Mouse (Mus musculus): ENCODE data around the gene 1110025L11Rik. TPM values are rescaled to one million over a fixed set of nuclear protein-coding genes. Genes with fewer than 3 reads are reported as not detected.
"Not testable (repeated sequence)": the region's sequence is repeated elsewhere in the genome, so short reads cannot be mapped to it uniquely, and the experiment has no call there.

1110025L11Rik gene
- polyA plus RNA-seq (2016; fragmentation: Nextera tagmentation; extraction: Ambion mirVana), result not detected in 2 replicates

DNA sequence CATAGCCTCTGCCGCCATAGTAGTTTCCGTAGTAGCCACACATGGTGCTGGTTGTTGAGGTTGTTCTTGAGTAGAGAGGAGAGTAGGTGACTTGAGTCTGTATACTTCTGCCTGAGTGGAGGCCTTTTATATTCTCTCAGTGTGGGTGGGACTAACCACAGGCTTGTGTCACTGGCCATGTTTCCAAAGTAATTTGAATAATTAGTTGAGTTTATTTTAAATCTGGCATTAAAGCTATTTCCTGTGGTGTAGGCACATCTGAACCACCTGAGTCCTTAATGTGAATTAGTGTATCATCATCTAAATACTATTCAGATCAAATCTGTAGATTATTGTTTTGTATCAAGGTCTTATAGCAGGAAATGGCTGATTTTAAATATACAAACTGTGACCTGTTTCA lies at the start of gene 1110025L11Rik:
1110025L11Rik (minus strand) TSS at position 101 of the 400 bp plus-strand sequence.
- not testable (repeated sequence) for H3K36me3 ChIP-seq; H3K4me3 ChIP-seq; H3K4me1 ChIP-seq (replicated peaks); H3K9ac ChIP-seq; H3K27me3 ChIP-seq (replicated peaks); ATAC-seq (ENCODE audit: insufficient number of reproducible peaks, low FRiP score); H3K9me3 ChIP-seq (replicated peaks); H3K27ac ChIP-seq (ENCODE audit: poor library complexity, severe bottlenecking); H3K4me2 ChIP-seq
- no CpG with 5 or more reads among the region's 2 CpGs for WGBS

DNA sequence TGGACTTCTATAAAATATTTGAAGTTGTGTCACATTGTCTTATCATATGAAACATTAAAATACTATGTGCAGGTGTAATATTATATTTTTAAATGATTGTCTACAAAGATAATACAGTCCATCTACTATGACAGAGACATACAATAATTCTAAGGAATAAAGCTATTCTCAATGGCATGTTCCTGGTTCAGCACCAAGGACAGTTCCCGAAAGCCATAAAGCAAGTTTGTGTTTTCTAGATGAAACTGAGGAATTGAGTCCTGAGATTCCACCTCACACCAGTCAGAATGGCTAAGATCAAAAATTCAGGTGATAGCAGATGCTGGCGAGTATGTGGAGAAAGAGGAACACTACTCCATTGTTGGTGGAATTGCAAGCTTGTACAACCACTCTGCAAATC lies 7.2 kb upstream of the 1110025L11Rik start:
- not testable (repeated sequence) for H3K4me2 ChIP-seq; H3K4me1 ChIP-seq (replicated peaks); H3K9ac ChIP-seq; H3K27ac ChIP-seq (ENCODE audit: poor library complexity, severe bottlenecking); H3K9me3 ChIP-seq (replicated peaks); ATAC-seq (ENCODE audit: insufficient number of reproducible peaks, low FRiP score); H3K27me3 ChIP-seq (replicated peaks); H3K4me3 ChIP-seq; H3K36me3 ChIP-seq
- WGBS, result 55% methylated on average over 2 of the region's 2 CpGs

DNA sequence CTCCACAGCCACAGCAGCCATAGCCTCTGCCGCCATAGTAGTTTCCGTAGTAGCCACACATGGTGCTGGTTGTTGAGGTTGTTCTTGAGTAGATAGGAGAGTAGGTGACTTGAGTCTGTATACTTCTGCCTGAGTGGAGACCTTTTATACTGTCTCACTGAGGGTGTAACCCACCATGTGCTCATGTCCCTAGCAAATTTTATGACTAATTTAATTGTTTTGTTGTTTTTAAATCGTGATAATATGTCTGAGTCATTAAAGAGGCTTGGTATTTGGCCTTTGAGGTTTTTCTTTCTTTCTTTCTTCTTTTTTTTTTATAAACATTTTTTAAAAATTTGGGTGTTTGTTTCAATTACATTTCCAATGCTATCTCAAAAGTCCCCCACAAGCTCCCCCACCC lies 16.0 kb downstream of the 1110025L11Rik start, which contains the start of gene Krtap6-5:
Krtap6-5 (minus strand) TSS at position 101 of the 400 bp plus-strand sequence.
- H3K4me1 ChIP-seq (replicated peaks), result no peaks in the 10 kb centered on the region
- H3K9ac ChIP-seq, result no peak within 1 kb of the TSS
- no peak within 1 kb of the TSS for H3K4me2 ChIP-seq
- no peaks in the 10 kb centered on the region; the same call in 1 of the 2 replicates for H3K9me3 ChIP-seq (replicated peaks)
- no peak within 1 kb of the TSS for H3K27ac ChIP-seq (ENCODE audit: poor library complexity, severe bottlenecking)
- ATAC-seq (ENCODE audit: insufficient number of reproducible peaks, low FRiP score), result no peak
- H3K4me3 ChIP-seq, result no peak within 1 kb of the TSS
- 71% methylated on average over 3 of the region's 3 CpGs for WGBS
- no peaks in the 10 kb centered on the region for H3K36me3 ChIP-seq
- no peaks in the 10 kb centered on the region for H3K27me3 ChIP-seq (replicated peaks)

- ATAC-seq (ENCODE audit: insufficient number of reproducible peaks, low FRiP score); H3K4me1 ChIP-seq (replicated peaks); H3K9ac ChIP-seq; H3K27ac ChIP-seq (ENCODE audit: poor library complexity, severe bottlenecking); H3K9me3 ChIP-seq (replicated peaks); H3K4me3 ChIP-seq; H3K27me3 ChIP-seq (replicated peaks); H3K4me2 ChIP-seq; H3K36me3 ChIP-seq: not testable (repeated sequence)
- 84% methylated on average over 2 of the region's 4 CpGs for WGBS
These were observed 22.4 kb downstream of the 1110025L11Rik start, which contains the start of gene Gm10228 for GRCm38 (mm10) chr16:89041372-89041771. Gm10228 (minus strand) TSS chr16:89041472.

- H3K27ac ChIP-seq (ENCODE audit: poor library complexity, severe bottlenecking); H3K4me2 ChIP-seq; H3K4me1 ChIP-seq (replicated peaks); ATAC-seq (ENCODE audit: insufficient number of reproducible peaks, low FRiP score); H3K4me3 ChIP-seq; H3K9ac ChIP-seq; H3K36me3 ChIP-seq; H3K27me3 ChIP-seq (replicated peaks); H3K9me3 ChIP-seq (replicated peaks): not testable (repeated sequence)
- 80% methylated on average over 3 of the region's 3 CpGs for WGBS
These were observed 32.4 kb downstream of the 1110025L11Rik start, which contains the start of gene Krtap6-1 for GRCm38 (mm10) chr16:89031399-89031798. Krtap6-1 (plus strand) TSS chr16:89031699.

DNA sequence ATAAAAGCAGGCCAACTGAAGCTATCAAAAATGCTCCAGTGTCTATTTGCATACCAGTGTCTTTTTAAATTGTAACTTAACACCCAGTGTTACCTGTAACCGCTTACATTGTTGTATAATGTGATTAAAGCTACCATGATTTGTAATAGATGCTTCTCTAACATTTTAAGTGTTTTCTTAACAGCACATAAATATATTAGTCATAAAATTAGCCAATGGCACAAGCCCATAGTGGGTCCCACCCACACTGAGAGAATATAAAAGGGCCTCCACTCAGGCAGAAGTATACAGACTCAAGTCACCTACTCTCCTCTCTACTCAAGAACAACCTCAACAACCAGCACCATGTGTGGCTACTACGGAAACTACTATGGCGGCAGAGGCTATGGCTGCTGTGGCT lies 48.8 kb downstream of the 1110025L11Rik start, which contains the start of gene Gm10229:
Gm10229 (plus strand) TSS at position 301 of the 400 bp plus-strand sequence.
- WGBS, result 84% methylated on average over 3 of the region's 3 CpGs
- H3K36me3 ChIP-seq; H3K4me3 ChIP-seq; H3K9me3 ChIP-seq (replicated peaks); H3K4me2 ChIP-seq; H3K27ac ChIP-seq (ENCODE audit: poor library complexity, severe bottlenecking); H3K27me3 ChIP-seq (replicated peaks); ATAC-seq (ENCODE audit: insufficient number of reproducible peaks, low FRiP score); H3K4me1 ChIP-seq (replicated peaks); H3K9ac ChIP-seq: not testable (repeated sequence)

GRCm38 (mm10) chr16:89013973-89014372 lies 49.8 kb downstream of the 1110025L11Rik start:
- peaks cover 4% of the 10 kb centered on the region; the same call in 1 of the 2 replicates for H3K9me3 ChIP-seq (replicated peaks)
- no peak overlapping the region for H3K4me2 ChIP-seq
- H3K4me3 ChIP-seq, result no peak overlapping the region
- ATAC-seq (ENCODE audit: insufficient number of reproducible peaks, low FRiP score), result no peak
- H3K4me1 ChIP-seq (replicated peaks), result no peaks in the 10 kb centered on the region
- H3K27me3 ChIP-seq (replicated peaks), result no peaks in the 10 kb centered on the region
- 92% methylated on average over 3 of the region's 3 CpGs for WGBS
- H3K9ac ChIP-seq, result no peak overlapping the region
- no peaks in the 10 kb centered on the region for H3K36me3 ChIP-seq
- H3K27ac ChIP-seq (ENCODE audit: poor library complexity, severe bottlenecking), result no peak overlapping the region

Other genes starting within 250 kb of the 1110025L11Rik start
- gene Krtap15, start 243.8 kb downstream of the 1110025L11Rik start, polyA plus RNA-seq (2016; fragmentation: Nextera tagmentation; extraction: Ambion mirVana), result not detected in 2 replicates
- gene Krtap14, start 237.9 kb downstream of the 1110025L11Rik start, polyA plus RNA-seq (2016; fragmentation: Nextera tagmentation; extraction: Ambion mirVana), result not detected in 2 replicates
- gene Krtap19-1, start 194.6 kb downstream of the 1110025L11Rik start, polyA plus RNA-seq (2016; fragmentation: Nextera tagmentation; extraction: Ambion mirVana), result not detected in 2 replicates
- gene Krtap19-2, start 189.7 kb downstream of the 1110025L11Rik start, polyA plus RNA-seq (2016; fragmentation: Nextera tagmentation; extraction: Ambion mirVana), result not detected in 2 replicates
- not detected in 2 replicates for gene Krtap19-3, start 186.0 kb downstream of the 1110025L11Rik start, polyA plus RNA-seq (2016; fragmentation: Nextera tagmentation; extraction: Ambion mirVana)
- not detected in 2 replicates for gene Krtap19-4, start 178.9 kb downstream of the 1110025L11Rik start, polyA plus RNA-seq (2016; fragmentation: Nextera tagmentation; extraction: Ambion mirVana)
- gene Krtap19-5, start 167.5 kb downstream of the 1110025L11Rik start, polyA plus RNA-seq (2016; fragmentation: Nextera tagmentation; extraction: Ambion mirVana), result not detected in 2 replicates
- gene Krtap19-9b, start 131.7 kb downstream of the 1110025L11Rik start, polyA plus RNA-seq (2016; fragmentation: Nextera tagmentation; extraction: Ambion mirVana), result not detected in 2 replicates
- not detected in 2 replicates for gene Krtap16-3, start 101.1 kb downstream of the 1110025L11Rik start, polyA plus RNA-seq (2016; fragmentation: Nextera tagmentation; extraction: Ambion mirVana)
- gene Krtap22-2, start 53.2 kb downstream of the 1110025L11Rik start, polyA plus RNA-seq (2016; fragmentation: Nextera tagmentation; extraction: Ambion mirVana), result not detected in 2 replicates
- not detected in 2 replicates for gene Gm10229, start 48.7 kb downstream of the 1110025L11Rik start, polyA plus RNA-seq (2016; fragmentation: Nextera tagmentation; extraction: Ambion mirVana)
- gene Krtap6-1, start 32.3 kb downstream of the 1110025L11Rik start, polyA plus RNA-seq (2016; fragmentation: Nextera tagmentation; extraction: Ambion mirVana), result not detected in 2 replicates
- gene Gm10228, start 22.5 kb downstream of the 1110025L11Rik start, polyA plus RNA-seq (2016; fragmentation: Nextera tagmentation; extraction: Ambion mirVana), result not detected in 2 replicates
- gene Krtap6-5, start 16.1 kb downstream of the 1110025L11Rik start, polyA plus RNA-seq (2016; fragmentation: Nextera tagmentation; extraction: Ambion mirVana), result not detected in 2 replicates
- not detected in 2 replicates for gene Krtap6-3, start 20.0 kb upstream of the 1110025L11Rik start, polyA plus RNA-seq (2016; fragmentation: Nextera tagmentation; extraction: Ambion mirVana)
- not detected in 2 replicates for gene Gm6358, start 76.8 kb upstream of the 1110025L11Rik start, polyA plus RNA-seq (2016; fragmentation: Nextera tagmentation; extraction: Ambion mirVana)
- not detected in 2 replicates for gene Gm10061, start 87.1 kb upstream of the 1110025L11Rik start, polyA plus RNA-seq (2016; fragmentation: Nextera tagmentation; extraction: Ambion mirVana)
- not detected in 2 replicates for gene Gm9789, start 94.0 kb upstream of the 1110025L11Rik start, polyA plus RNA-seq (2016; fragmentation: Nextera tagmentation; extraction: Ambion mirVana)
- not detected in 2 replicates for gene Gm7735, start 105.5 kb upstream of the 1110025L11Rik start, polyA plus RNA-seq (2016; fragmentation: Nextera tagmentation; extraction: Ambion mirVana)
- gene 1110057P08Rik, start 110.7 kb upstream of the 1110025L11Rik start, polyA plus RNA-seq (2016; fragmentation: Nextera tagmentation; extraction: Ambion mirVana), result not detected in 2 replicates
- gene Krtap20-2, start 141.9 kb upstream of the 1110025L11Rik start, polyA plus RNA-seq (2016; fragmentation: Nextera tagmentation; extraction: Ambion mirVana), result not detected in 2 replicates

All from heart, embryonic 12.5 days (tissue).